Mouse (Mus musculus) heart, adult 2 months (tissue): Measurements from ENCODE around the gene Hsd17b6.

Experiments used
- CTCF ChIP-seq: fragments of 200-600 bp; IDR thresholded peaks from 2 replicates; pipeline ENCODE4 v1.8.1; 2022; ENCODE audit warnings: antibody characterized with exemption, mild to moderate bottlenecking, moderate library complexity
- EP300 ChIP-seq: fragments of 200-500 bp; IDR thresholded peaks from 2 replicates; pipeline ENCODE4 v1.6.1; 2011; ENCODE audit warnings: low read depth, low read length, control low read depth; ENCODE audit not compliant: insufficient read depth

DNA sequence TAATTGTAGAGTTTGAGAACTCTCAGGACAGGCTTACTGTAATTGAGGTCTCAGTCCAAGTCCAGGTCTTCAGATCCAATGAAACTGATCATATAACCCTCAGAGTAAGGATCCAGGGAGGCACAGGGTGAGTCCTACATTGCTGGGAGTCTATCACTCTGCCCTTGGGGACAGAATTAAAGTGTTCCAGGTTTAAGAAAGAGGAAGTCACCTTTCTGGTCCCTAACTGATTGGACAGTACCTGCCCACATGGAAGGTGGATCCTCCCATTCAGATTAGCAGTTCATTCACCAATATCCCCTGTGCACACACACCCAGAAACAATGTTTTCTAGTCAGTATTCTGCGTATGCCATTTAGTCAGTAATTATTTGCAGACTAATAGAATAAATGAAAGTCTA lies at the start of gene Hsd17b6:
- TF ChIP-seq CTCF (no peak), EP300 (no peak)
